Mouse (Mus musculus): ENCODE results near the gene Casc3. TPM values are rescaled to one million over a fixed set of nuclear protein-coding genes. Genes with fewer than 3 reads are reported as not detected.

Casc3 gene
- total RNA-seq, 4 experiments from 2014 or later, result 53.6 to 57.8 (median 54.1) TPM

- DNase-seq (ENCODE audit: low spot score in 2 of 2), result no peak
Observed at GRCm38 (mm10) chr11:98867293-98867692, 62.6 kb downstream of the Casc3 start.

- no peak for DNase-seq (ENCODE audit: low spot score in 2 of 2)
Observed at GRCm38 (mm10) chr11:98869906-98870305, 65.2 kb downstream of the Casc3 start.

GRCm38 (mm10) chr11:98870791-98871190, 66.1 kb downstream of the Casc3 start:
- DNase-seq (ENCODE audit: low spot score in 2 of 2), result no peak

GRCm38 (mm10) chr11:98871416-98871815, 66.7 kb downstream of the Casc3 start:
- no peak for DNase-seq (ENCODE audit: low spot score in 2 of 2)

- peak; percentile 44 to 73 for DNase-seq (ENCODE audit: low spot score in 2 of 2)
Observed at GRCm38 (mm10) chr11:98872040-98872439, 67.3 kb downstream of the Casc3 start.

- no peak for DNase-seq (ENCODE audit: low spot score in 2 of 2)
Observed at GRCm38 (mm10) chr11:98873900-98874299, 69.2 kb downstream of the Casc3 start.

- no peak for DNase-seq (ENCODE audit: low spot score in 2 of 2)
Observed at GRCm38 (mm10) chr11:98877001-98877400, 72.3 kb downstream of the Casc3 start.

Other genes starting within 250 kb of the Casc3 start
- 10 to 100 TPM; 43.6 to 47.0 (median 45.1) TPM for gene Ormdl3, start 217.5 kb upstream of the Casc3 start, total RNA-seq (2022)
- not detected for gene Lrrc3c, start 206.6 kb upstream of the Casc3 start, total RNA-seq (2022)
- 10 to 100 TPM; 11.8 to 14.5 (median 13.1) TPM for gene Gm12355, start 179.2 kb upstream of the Casc3 start, total RNA-seq (2022)
- gene Gsdma3, start 178.5 kb upstream of the Casc3 start, total RNA-seq (2022), result under 1 TPM in 2 of 4 experiments, not detected in 2; 0.23 TPM
- gene Gsdma2, start 158.1 kb upstream of the Casc3 start, total RNA-seq (2022), result not detected
- gene Gsdma, start 140.6 kb upstream of the Casc3 start, total RNA-seq (2022), result not detected
- 100 to 1,000 TPM; 129 to 137 (median 132) TPM for gene Psmd3, start 122.4 kb upstream of the Casc3 start, total RNA-seq (2022)
- not detected for gene Csf3, start 103.6 kb upstream of the Casc3 start, total RNA-seq (2022)
- 100 to 1,000 TPM; 109 to 128 (median 117) TPM for gene Med24, start 75.5 kb upstream of the Casc3 start, total RNA-seq (2022)
- gene Thra, start 64.3 kb upstream of the Casc3 start, total RNA-seq (2022), result 100 to 1,000 TPM; 713 to 794 (median 760) TPM
- 100 to 1,000 TPM; 137 to 177 (median 145) TPM for gene Nr1d1, start 29.6 kb upstream of the Casc3 start, total RNA-seq (2022)
- 100 to 1,000 TPM; 167 to 198 (median 186) TPM for gene Msl1, start 9.4 kb upstream of the Casc3 start, total RNA-seq (2022)
- gene Rapgefl1, start 31.9 kb downstream of the Casc3 start, total RNA-seq (2022), result 100 to 1,000 TPM; 130 to 140 (median 139) TPM
- gene Wipf2, start 58.7 kb downstream of the Casc3 start, total RNA-seq (2022), result 10 to 100 TPM; 74.0 to 84.5 (median 81.5) TPM
- gene Cdc6, start 102.9 kb downstream of the Casc3 start, total RNA-seq (2022), result under 1 TPM; 0.15 to 0.91 (median 0.25) TPM
- gene Rara, start 122.9 kb downstream of the Casc3 start, total RNA-seq (2022), result 10 to 100 TPM; 11.1 to 11.7 (median 11.4) TPM
- 1 to 10 TPM; 1.2 to 1.8 (median 1.4) TPM for gene Gjd3, start 178.1 kb downstream of the Casc3 start, total RNA-seq (2022)
- 1 to 10 TPM in 3 of 4 experiments, under 1 TPM in 1; 0.94 to 2.5 (median 1.4) TPM for gene Top2a, start 219.3 kb downstream of the Casc3 start, total RNA-seq (2022)
- 10 to 100 TPM; 66.1 to 77.1 (median 71.3) TPM for gene Igfbp4, start 236.3 kb downstream of the Casc3 start, total RNA-seq (2022)

Measured in left cerebral cortex, adult 8-10 months (tissue).